Mouse (Mus musculus): ENCODE data around the gene Pih1d1. TPM values are rescaled to one million over a fixed set of nuclear protein-coding genes. Genes with fewer than 3 reads are reported as not detected.
A peak's percentile ranks its signal among the peaks of the same experiment; 100 is the strongest.
"Not testable (repeated sequence)": the region's sequence is repeated elsewhere in the genome, so short reads cannot be mapped to it uniquely, and the experiment has no call there.

Gene Pih1d1
- polyA plus RNA-seq, 1 experiment from 2014 or later: 107 TPM

- H3K9ac ChIP-seq: no peak overlapping the region
- H3K36me3 ChIP-seq: peaks cover 29% of the 10 kb centered on the region
- H3K27ac ChIP-seq: no peak overlapping the region
- peaks cover 22% of the 10 kb centered on the region for H3K4me1 ChIP-seq
- no peak for ATAC-seq (replicated peaks; ENCODE audit: low FRiP score)
- WGBS: 73% methylated on average over 9 of the region's 9 CpGs
- peak overlapping the region; percentile 91; the same call in 1 of the 2 replicates for H3K4me2 ChIP-seq
- peak overlapping the region; percentile 54; the same call in 1 of the 2 replicates for H3K4me3 ChIP-seq (replicated peaks)
- H3K9me3 ChIP-seq (replicated peaks): no peaks in the 10 kb centered on the region
- H3K27me3 ChIP-seq: peaks cover 59% of the 10 kb centered on the region
Observed at GRCm38 (mm10) chr7:45162996-45163615, 9.0 kb downstream of the Pih1d1 start.

GRCm38 (mm10) chr7:45163735-45164490 lies 9.8 kb downstream of the Pih1d1 start, which contains the start of gene Slc17a7:
Gene Slc17a7 (plus strand): TSS chr7:45163949.
- H3K4me2 ChIP-seq: peak within 1 kb of the TSS; percentile 91
- peaks cover 21% of the 10 kb centered on the region for H3K36me3 ChIP-seq
- peak within 1 kb of the TSS; percentile 51 for H3K9ac ChIP-seq
- no peak within 1 kb of the TSS for H3K27ac ChIP-seq
- peaks cover 2% of the 10 kb centered on the region; the same call in 1 of the 2 replicates for H3K9me3 ChIP-seq (replicated peaks)
- peak; percentile 14; the same call in 1 of the 2 replicates for ATAC-seq (replicated peaks; ENCODE audit: low FRiP score)
- peak within 1 kb of the TSS; percentile 54 for H3K4me3 ChIP-seq (replicated peaks)
- under 1% methylated on average over 40 of the region's 41 CpGs for WGBS
- H3K27me3 ChIP-seq: peaks cover 67% of the 10 kb centered on the region
- peaks cover 30% of the 10 kb centered on the region for H3K4me1 ChIP-seq

GRCm38 (mm10) chr7:45164833-45165232 lies 10.7 kb downstream of the Pih1d1 start:
- no peak overlapping the region for H3K4me2 ChIP-seq
- 63% methylated on average over 5 of the region's 5 CpGs for WGBS
- H3K27ac ChIP-seq: no peak overlapping the region
- peaks cover 30% of the 10 kb centered on the region for H3K4me1 ChIP-seq
- peaks cover 12% of the 10 kb centered on the region for H3K36me3 ChIP-seq
- peaks cover 11% of the 10 kb centered on the region for H3K9me3 ChIP-seq (replicated peaks)
- H3K9ac ChIP-seq: no peak overlapping the region
- H3K4me3 ChIP-seq (replicated peaks): no peak overlapping the region
- H3K27me3 ChIP-seq: peaks cover 76% of the 10 kb centered on the region
- ATAC-seq (replicated peaks; ENCODE audit: low FRiP score): no peak

DNA sequence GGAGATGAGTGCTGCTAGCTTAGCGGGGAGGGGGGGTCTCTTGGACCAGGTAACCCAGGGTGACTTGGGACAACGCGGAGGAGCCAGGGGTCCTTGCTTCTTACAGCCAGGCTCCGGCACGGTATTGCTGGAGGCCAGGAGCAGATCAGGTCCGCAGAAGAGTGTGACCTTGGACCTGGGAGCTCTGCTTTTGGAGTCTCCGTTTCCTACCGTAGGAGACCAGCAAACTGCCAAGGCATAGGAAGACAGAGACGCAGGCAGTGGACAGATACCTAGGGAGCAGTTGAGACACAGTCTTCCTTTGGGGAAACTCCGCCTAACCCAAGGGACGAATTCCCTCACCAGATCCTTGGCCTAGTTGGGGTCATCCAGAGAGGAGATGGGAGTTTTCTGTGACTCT lies 11.6 kb downstream of the Pih1d1 start:
- H3K4me2 ChIP-seq: no peak overlapping the region
- 51% methylated on average over 11 of the region's 11 CpGs for WGBS
- no peak for ATAC-seq (replicated peaks; ENCODE audit: low FRiP score)

GRCm38 (mm10) chr7:45166950-45167401 lies 12.9 kb downstream of the Pih1d1 start:
- ATAC-seq (replicated peaks; ENCODE audit: low FRiP score): no peak
- H3K4me3 ChIP-seq (replicated peaks): no peak overlapping the region
- 22% methylated on average over 10 of the region's 10 CpGs for WGBS

More for the DNA sequence above, 11.6 kb downstream of the Pih1d1 start:
- Histone ChIP-seq H3K4me3 (replicated peaks) (no peak overlapping the region), H3K9ac (no peak overlapping the region), H3K27me3 (peaks cover 85% of the 10 kb centered on the region), H3K27ac (no peak overlapping the region), H3K36me3 (peaks cover 3% of the 10 kb centered on the region; the same call in 1 of the 2 replicates), H3K4me1 (peaks cover 30% of the 10 kb centered on the region), H3K9me3 (replicated peaks) (peaks cover 17% of the 10 kb centered on the region)

DNA sequence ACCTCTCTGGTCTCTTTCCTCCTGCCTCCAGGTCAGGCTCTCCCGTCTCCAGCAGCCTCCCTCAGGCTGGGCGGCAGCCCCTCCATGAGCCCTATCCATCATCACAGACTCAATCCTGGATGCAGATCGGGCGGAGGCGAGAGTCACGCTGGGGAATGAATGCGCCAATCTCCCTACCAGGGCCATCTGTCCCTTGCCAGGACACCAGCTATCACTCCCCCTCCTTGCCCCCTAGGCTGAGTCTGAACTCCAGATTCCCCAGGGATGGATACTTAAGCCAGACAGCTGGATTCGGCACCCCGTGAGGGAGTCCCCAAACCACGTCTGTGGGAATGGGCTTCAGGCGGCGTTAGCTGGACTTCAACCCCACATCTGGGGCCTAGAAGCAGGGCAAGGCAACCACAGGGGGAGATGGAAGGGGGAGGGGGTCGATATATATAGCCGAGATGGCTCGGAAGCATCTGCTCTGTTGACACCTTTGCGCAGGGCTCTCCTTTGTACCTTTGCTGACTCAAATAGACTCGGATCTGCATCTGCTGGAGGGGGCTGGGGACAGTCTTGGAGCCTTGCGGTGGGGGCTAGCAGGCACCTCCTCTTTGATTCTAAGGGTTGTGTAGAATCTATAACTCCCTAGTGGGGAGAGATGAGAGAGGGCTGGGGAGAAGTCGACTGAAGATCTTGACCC lies 13.8 kb downstream of the Pih1d1 start:
- WGBS: 5% methylated on average over 19 of the region's 19 CpGs

More at GRCm38 (mm10) chr7:45166950-45167401, 12.9 kb downstream of the Pih1d1 start:
- Histone ChIP-seq H3K4me2 (no peak overlapping the region), H3K36me3 (no peaks in the 10 kb centered on the region), H3K9me3 (replicated peaks) (peaks cover 17% of the 10 kb centered on the region), H3K9ac (no peak overlapping the region), H3K4me1 (peaks cover 25% of the 10 kb centered on the region), H3K27ac (no peak overlapping the region), H3K27me3 (peaks cover 97% of the 10 kb centered on the region)

DNA sequence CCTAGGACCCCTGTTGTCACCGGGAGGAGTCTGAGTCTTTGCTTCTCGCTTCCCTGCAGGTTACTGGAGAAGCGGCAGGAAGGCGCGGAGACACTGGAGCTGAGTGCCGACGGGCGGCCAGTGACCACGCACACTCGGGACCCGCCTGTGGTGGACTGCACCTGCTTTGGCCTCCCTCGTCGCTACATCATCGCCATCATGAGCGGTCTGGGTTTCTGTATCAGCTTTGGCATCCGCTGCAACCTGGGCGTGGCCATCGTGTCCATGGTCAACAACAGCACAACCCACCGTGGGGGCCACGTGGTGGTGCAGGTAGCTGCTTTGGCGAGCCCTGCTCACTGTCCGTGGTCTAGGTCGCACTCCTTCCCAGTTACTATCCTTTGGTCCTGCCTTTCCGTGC lies 14.6 kb downstream of the Pih1d1 start:
- Histone ChIP-seq H3K4me1 (peaks cover 17% of the 10 kb centered on the region), H3K9me3 (replicated peaks) (peaks cover 17% of the 10 kb centered on the region), H3K9ac (no peak overlapping the region), H3K4me2 (no peak overlapping the region), H3K36me3 (no peaks in the 10 kb centered on the region), H3K27me3 (peaks cover 95% of the 10 kb centered on the region), H3K4me3 (replicated peaks) (no peak overlapping the region; the same call in 1 of the 2 replicates), H3K27ac (no peak overlapping the region)
- WGBS: 3% methylated on average over 24 of the region's 24 CpGs
- ATAC-seq (replicated peaks; ENCODE audit: low FRiP score): no peak; the same call in 1 of the 2 replicates

More for the DNA sequence above, 13.8 kb downstream of the Pih1d1 start:
- H3K4me2 ChIP-seq: no peak overlapping the region
- H3K9me3 ChIP-seq (replicated peaks): peaks cover 17% of the 10 kb centered on the region
- H3K27me3 ChIP-seq: peaks cover 98% of the 10 kb centered on the region
- H3K27ac ChIP-seq: no peak overlapping the region
- no peak for ATAC-seq (replicated peaks; ENCODE audit: low FRiP score)
- H3K4me1 ChIP-seq: peaks cover 19% of the 10 kb centered on the region
- H3K36me3 ChIP-seq: no peaks in the 10 kb centered on the region
- no peak overlapping the region for H3K4me3 ChIP-seq (replicated peaks)
- no peak overlapping the region for H3K9ac ChIP-seq

GRCm38 (mm10) chr7:45169495-45169894 lies 15.4 kb downstream of the Pih1d1 start:
- peaks cover 12% of the 10 kb centered on the region; the same call in 1 of the 2 replicates for H3K4me1 ChIP-seq
- peaks cover 94% of the 10 kb centered on the region for H3K27me3 ChIP-seq
- no peak overlapping the region for H3K4me3 ChIP-seq (replicated peaks)
- 93% methylated on average over 3 of the region's 3 CpGs for WGBS
- no peak overlapping the region for H3K9ac ChIP-seq
- no peak for ATAC-seq (replicated peaks; ENCODE audit: low FRiP score)
- H3K9me3 ChIP-seq (replicated peaks): peaks cover 17% of the 10 kb centered on the region
- H3K4me2 ChIP-seq: no peak overlapping the region
- H3K27ac ChIP-seq: no peak overlapping the region
- no peaks in the 10 kb centered on the region for H3K36me3 ChIP-seq

GRCm38 (mm10) chr7:45172974-45173373 lies 18.9 kb downstream of the Pih1d1 start:
- H3K4me2 ChIP-seq: no peak overlapping the region

GRCm38 (mm10) chr7:45173772-45174171 lies 19.7 kb downstream of the Pih1d1 start:
- not testable (repeated sequence) for ATAC-seq (replicated peaks; ENCODE audit: low FRiP score)
- 59% methylated on average over 1 of the region's 1 CpGs for WGBS

More at GRCm38 (mm10) chr7:45172974-45173373, 18.9 kb downstream of the Pih1d1 start:
- no peak overlapping the region for H3K4me3 ChIP-seq (replicated peaks)
- no peaks in the 10 kb centered on the region for H3K36me3 ChIP-seq
- H3K27ac ChIP-seq: no peak overlapping the region
- 62% methylated on average over 7 of the region's 7 CpGs for WGBS
- H3K9ac ChIP-seq: no peak overlapping the region
- peaks cover 94% of the 10 kb centered on the region for H3K27me3 ChIP-seq
- H3K4me1 ChIP-seq: peaks cover 31% of the 10 kb centered on the region
- H3K9me3 ChIP-seq (replicated peaks): peaks cover 17% of the 10 kb centered on the region
- ATAC-seq (replicated peaks; ENCODE audit: low FRiP score): no peak

GRCm38 (mm10) chr7:45174567-45175280 lies 20.6 kb downstream of the Pih1d1 start:
- H3K4me2 ChIP-seq: peak overlapping the region; percentile 50
- no peaks in the 10 kb centered on the region for H3K36me3 ChIP-seq

More at GRCm38 (mm10) chr7:45173772-45174171, 19.7 kb downstream of the Pih1d1 start:
- not testable (repeated sequence) for H3K27ac ChIP-seq; H3K4me2 ChIP-seq; H3K36me3 ChIP-seq; H3K4me3 ChIP-seq (replicated peaks); H3K9ac ChIP-seq
- H3K27me3 ChIP-seq: peaks cover 94% of the 10 kb centered on the region
- H3K4me1 ChIP-seq: peaks cover 25% of the 10 kb centered on the region
- H3K9me3 ChIP-seq (replicated peaks): peaks cover 17% of the 10 kb centered on the region

More at GRCm38 (mm10) chr7:45174567-45175280, 20.6 kb downstream of the Pih1d1 start:
- no peak; the same call in 1 of the 2 replicates for ATAC-seq (replicated peaks; ENCODE audit: low FRiP score)
- H3K27me3 ChIP-seq: peaks cover 94% of the 10 kb centered on the region
- H3K9ac ChIP-seq: no peak overlapping the region
- peaks cover 23% of the 10 kb centered on the region for H3K4me1 ChIP-seq
- no peak overlapping the region for H3K27ac ChIP-seq
- peaks cover 7% of the 10 kb centered on the region; the same call in 1 of the 2 replicates for H3K9me3 ChIP-seq (replicated peaks)
- peak overlapping the region; percentile 22 for H3K4me3 ChIP-seq (replicated peaks)
- 3% methylated on average over 29 of the region's 29 CpGs for WGBS

Measured in kidney, embryonic 15.5 days (tissue).